Mouse (Mus musculus) small intestine, adult 2 months (tissue): ENCODE measurements around the gene Larp4b. TPM values are rescaled to one million over a fixed set of nuclear protein-coding genes. Genes with fewer than 3 reads are reported as not detected.

Experiments used
- H3K27ac ChIP-seq: fragments of 200-500 bp; 2 replicates; pipeline ENCODE4 v1.5.1; 2012; ENCODE audit warnings: low read depth, low read length, control low read depth, inconsistent platforms; ENCODE audit not compliant: insufficient read depth
- H3K27me3 ChIP-seq: fragments of 200-500 bp; 2 replicates; pipeline ENCODE4 v1.6.1; 2012; ENCODE audit warnings: mild to moderate bottlenecking, moderate library complexity, low read length, inconsistent platforms; ENCODE audit not compliant: control insufficient read depth, insufficient read depth
- H3K36me3 ChIP-seq: fragments of 200-500 bp; 2 replicates; pipeline ENCODE4 v1.6.1; 2012; ENCODE audit warnings: mild to moderate bottlenecking, low read length, control low read depth, inconsistent platforms; ENCODE audit not compliant: control insufficient read depth, insufficient read depth
- H3K4me1 ChIP-seq: fragments of 200-500 bp; 2 replicates; pipeline ENCODE4 v1.6.1; 2012; ENCODE audit warnings: low read length, inconsistent platforms, mixed read lengths; ENCODE audit not compliant: control insufficient read depth, insufficient read depth, insufficient read length
- H3K4me3 ChIP-seq: fragments of 200-500 bp; 2 replicates; pipeline ENCODE4 v1.5.1; 2012; ENCODE audit warnings: low read depth, mild to moderate bottlenecking, control low read depth, inconsistent platforms, low read length, moderate library complexity
- CTCF ChIP-seq: fragments of 200-500 bp; IDR thresholded peaks from 2 replicates; pipeline ENCODE4 v1.5.1; 2012; ENCODE audit warnings: low read depth, mild to moderate bottlenecking, control low read depth, inconsistent platforms, low read length, moderate library complexity, mixed read lengths; ENCODE audit not compliant: insufficient replicate concordance, insufficient read length; ENCODE audit errors: extremely low read depth
- POLR2A ChIP-seq: fragments of 200-500 bp; IDR thresholded peaks from 2 replicates; pipeline ENCODE4 v1.6.1; 2012; ENCODE audit warnings: low read depth, mild to moderate bottlenecking, control low read depth, inconsistent platforms, low read length, moderate library complexity
- WGBS: fragments of 180-500 bp; shearing (Covaris S2); methylation state at CpG from one replicate; pipeline ENCODE4 v1.1.7; 2018; 5-methylcytosine and 5-hydroxymethylcytosine counted together
- polyA plus RNA-seq: library from polyadenylated mRNA; depleted of rRNA; stranded (reverse); fragments of >200 nt; gene quantifications from 2 replicates; pipeline ENCODE4 v1.2.3, GENCODE M21; 2012; rRNA removed

Gene Larp4b
- polyA plus RNA-seq, 1 experiment = 18.1 TPM

DNA sequence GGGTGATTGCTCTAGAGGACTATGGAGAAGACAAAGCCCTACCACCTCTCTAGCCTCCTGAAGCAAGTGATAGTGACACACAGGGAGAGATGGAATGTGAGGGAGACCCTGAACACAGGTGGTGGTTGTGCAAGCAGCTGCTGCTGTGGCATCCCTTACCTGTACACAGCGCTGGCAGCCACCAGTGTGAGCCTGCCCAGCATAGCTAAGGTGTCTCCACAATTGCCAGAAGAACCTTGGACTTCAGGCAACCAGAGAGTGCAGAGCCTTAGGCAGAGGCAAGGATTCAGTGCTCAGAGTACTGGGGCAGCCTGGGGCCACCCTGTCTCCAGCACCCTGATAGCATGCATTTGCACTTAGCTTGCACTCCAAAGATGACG lies 105.8 kb downstream of the Larp4b start:
- no peak for TF ChIP-seq POLR2A
- H3K4me3 ChIP-seq = no peak overlapping the region

DNA sequence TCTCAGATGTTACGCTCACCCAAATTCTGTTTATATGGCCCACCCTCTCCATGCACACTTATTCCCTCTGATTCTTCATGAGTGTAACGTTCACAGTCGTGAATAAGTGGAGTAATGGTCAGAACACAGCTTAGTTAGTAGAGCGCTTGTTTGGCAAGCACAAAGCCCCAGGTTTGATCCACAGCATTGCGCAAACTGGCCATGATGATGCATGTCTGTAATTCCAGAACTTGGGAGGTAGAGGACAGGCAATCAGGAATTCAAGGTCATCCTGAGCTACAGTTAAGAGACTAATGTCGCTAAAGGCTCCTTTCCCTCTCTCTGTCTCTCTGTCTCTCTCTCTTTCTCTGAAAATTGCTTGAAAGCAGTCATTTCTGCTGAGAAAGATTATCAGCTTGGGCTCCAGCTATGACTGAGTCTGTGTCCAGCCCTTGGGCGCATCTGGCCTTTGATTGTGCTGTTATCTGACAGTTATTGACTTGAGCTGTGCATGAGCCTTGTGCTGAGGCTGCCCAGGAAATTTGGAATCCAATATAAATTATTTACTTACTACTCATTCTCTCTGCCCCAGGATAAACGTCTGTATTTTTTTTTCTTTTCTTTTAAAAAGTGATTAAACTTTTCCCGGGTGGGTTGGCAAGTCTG lies 129.2 kb downstream of the Larp4b start:
- 68% methylated on average over 9 of the region's 9 CpGs for WGBS
- no peak overlapping the region for H3K27ac ChIP-seq
- no peaks in the 10 kb centered on the region for H3K27me3 ChIP-seq
- no peaks in the 10 kb centered on the region for H3K4me1 ChIP-seq
- H3K36me3 ChIP-seq = no peaks in the 10 kb centered on the region
- no peak overlapping the region for H3K4me3 ChIP-seq
- TF ChIP-seq POLR2A (no peak), CTCF (no peak)

More for the DNA sequence above, 105.8 kb downstream of the Larp4b start:
- Histone ChIP-seq H3K27ac (no peak overlapping the region), H3K27me3 (no peaks in the 10 kb centered on the region), H3K36me3 (no peaks in the 10 kb centered on the region), H3K4me1 (peaks cover 3% of the 10 kb centered on the region; the same call in 1 of the 2 replicates)
- 18% methylated on average over 2 of the region's 2 CpGs for WGBS

Other genes with a start within 250 kb of the Larp4b start
- 4.5 and 10.7 TPM in 2 replicates for gene Wdr37, start 222.0 kb upstream of the Larp4b start, polyA plus RNA-seq
- gene Idi1, start 208.4 kb upstream of the Larp4b start, polyA plus RNA-seq = 4.2 and 7.9 TPM in 2 replicates
- not detected in 2 replicates for gene Gm9745, start 145.7 kb upstream of the Larp4b start, polyA plus RNA-seq
- not detected in 2 replicates for gene Idi2, start 141.0 kb upstream of the Larp4b start, polyA plus RNA-seq
- gene Gtpbp4, start 97.8 kb upstream of the Larp4b start, polyA plus RNA-seq = 0.71 and 1.2 TPM in 2 replicates
- gene Dip2c, start 182.6 kb downstream of the Larp4b start, polyA plus RNA-seq = 2.5 TPM in 2 replicates